Mouse (Mus musculus): Measurements from ENCODE around the gene Msh5. TPM values are rescaled to one million over a fixed set of nuclear protein-coding genes. Genes with fewer than 3 reads are reported as not detected.
"Not testable (repeated sequence)": the region's sequence is repeated elsewhere in the genome, so short reads cannot be mapped to it uniquely, and the experiment has no call there.

The Msh5 gene
- polyA plus RNA-seq, 3 experiments from 2014 or later: 1.3 to 1.4 (median 1.4) TPM

GRCm38 (mm10) chr17:35047688-35048087, 1.1 kb upstream of the Msh5 start:
- no peak for ATAC-seq

GRCm38 (mm10) chr17:35045807-35046680, 501 bp downstream of the Msh5 start:
- ATAC-seq: no peak

- ATAC-seq: no peak
Observed at GRCm38 (mm10) chr17:35044904-35045806, 1.4 kb downstream of the Msh5 start.

- no peak for ATAC-seq
Observed at GRCm38 (mm10) chr17:35043794-35044193, 2.8 kb downstream of the Msh5 start.

- ATAC-seq: no peak
Observed at GRCm38 (mm10) chr17:35039121-35039873, 7.2 kb downstream of the Msh5 start.

GRCm38 (mm10) chr17:35034896-35035295, 11.6 kb downstream of the Msh5 start:
- no peak for ATAC-seq

GRCm38 (mm10) chr17:35033703-35034102, 12.8 kb downstream of the Msh5 start:
- ATAC-seq: not testable (repeated sequence)

GRCm38 (mm10) chr17:35032323-35032870, 14.1 kb downstream of the Msh5 start:
- ATAC-seq: no peak

GRCm38 (mm10) chr17:35031880-35032279, 14.7 kb downstream of the Msh5 start:
- no peak for ATAC-seq

GRCm38 (mm10) chr17:35031272-35031671, 15.3 kb downstream of the Msh5 start:
- ATAC-seq: no peak

- no peak for ATAC-seq
Observed at GRCm38 (mm10) chr17:35029691-35030532, 16.6 kb downstream of the Msh5 start.

- ATAC-seq: no peak
Observed at GRCm38 (mm10) chr17:35028315-35028714, 18.2 kb downstream of the Msh5 start.

GRCm38 (mm10) chr17:35027277-35028068, 19.1 kb downstream of the Msh5 start, which contains the start of gene Sapcd1:
Gene Sapcd1, minus strand, starts transcription at chr17:35028016.
- peak; percentile 50 for ATAC-seq

- ATAC-seq: no peak
Observed at GRCm38 (mm10) chr17:35026206-35026605, 20.3 kb downstream of the Msh5 start.

- no peak for ATAC-seq
Observed at GRCm38 (mm10) chr17:35024691-35025488, 21.7 kb downstream of the Msh5 start.

- no peak for ATAC-seq
Observed at GRCm38 (mm10) chr17:35024261-35024660, 22.3 kb downstream of the Msh5 start.

GRCm38 (mm10) chr17:35023756-35024155, 22.8 kb downstream of the Msh5 start:
- no peak for ATAC-seq

- no peak for ATAC-seq
Observed at GRCm38 (mm10) chr17:35023221-35023620, 23.3 kb downstream of the Msh5 start.

- ATAC-seq: no peak
Observed at GRCm38 (mm10) chr17:35022541-35023060, 23.9 kb downstream of the Msh5 start.

All from inflammation-experienced regulatory T-cells, adult 6 months (primary cell).